Mouse (Mus musculus) lung, postnatal 0 days (tissue): ENCODE results near the gene Ints3.

Experiments used
- CTCF ChIP-seq: IDR thresholded peaks from 2 replicates; pipeline ENCODE4 v1.5.1; 2016; ENCODE audit warnings: antibody characterized with exemption, mild to moderate bottlenecking
- EP300 ChIP-seq: IDR thresholded peaks from 2 replicates; pipeline ENCODE4 v1.6.1; 2016; ENCODE audit warnings: antibody characterized with exemption, mild to moderate bottlenecking, control low read depth

- TF ChIP-seq CTCF = no peak
- TF ChIP-seq EP300 = no peak
Observed at GRCm38 (mm10) chr3:90443977-90444376, 10.6 kb upstream of the Ints3 start.
